Mouse (Mus musculus) hindbrain, embryonic 13.5 days (tissue): ENCODE data around the gene Lrig1. TPM values are rescaled to one million over a fixed set of nuclear protein-coding genes. Genes with fewer than 3 reads are reported as not detected.

Source experiments
- ATAC-seq: fragments of 200-750 bp; cut with Nextera tagmentation; 2 replicates; pipeline ENCODE4 v1.8.0; 2017; ENCODE audit warnings: moderate TSS enrichment; ENCODE audit not compliant: low FRiP score
- H3K27ac ChIP-seq: fragments of 300-500 bp; sonication (generic); 2 replicates; pipeline ENCODE4 v1.5.1; 2015; ENCODE audit warnings: inconsistent platforms, mild to moderate bottlenecking, moderate library complexity
- H3K27me3 ChIP-seq: fragments of 300-500 bp; sonication (generic); 2 replicates; pipeline ENCODE4 v1.6.1; 2015; ENCODE audit warnings: mild to moderate bottlenecking, inconsistent platforms
- H3K36me3 ChIP-seq: fragments of 300-500 bp; sonication (generic); 2 replicates; pipeline ENCODE4 v1.6.1; 2015; ENCODE audit warnings: mild to moderate bottlenecking, inconsistent platforms
- H3K4me1 ChIP-seq: fragments of 300-500 bp; sonication (generic); replicated peaks from 2 replicates; pipeline ENCODE4 v1.6.1; 2015; ENCODE audit warnings: inconsistent platforms
- H3K4me2 ChIP-seq: fragments of 300-500 bp; sonication (generic); 2 replicates; pipeline ENCODE4 v1.6.1; 2015; ENCODE audit warnings: inconsistent platforms, mild to moderate bottlenecking, moderate library complexity
- H3K4me3 ChIP-seq: fragments of 300-500 bp; sonication (generic); 2 replicates; pipeline ENCODE4 v1.5.1; 2015; ENCODE audit warnings: mild to moderate bottlenecking, inconsistent platforms
- H3K9ac ChIP-seq: fragments of 300-500 bp; sonication (generic); 2 replicates; pipeline ENCODE4 v1.6.1; 2015; ENCODE audit warnings: mild to moderate bottlenecking, inconsistent platforms
- H3K9me3 ChIP-seq: fragments of 300-500 bp; sonication (generic); 2 replicates; pipeline ENCODE4 v1.6.1; 2016; ENCODE audit warnings: inconsistent platforms
- WGBS: fragments of 180-500 bp; shearing (Covaris S2); methylation state at CpG from one replicate; pipeline ENCODE4 v1.1.7; 2015; 5-methylcytosine and 5-hydroxymethylcytosine counted together
- polyA plus RNA-seq: library from polyadenylated mRNA; unstranded; fragments of >200 nt; fragmentation: Nextera tagmentation; extraction: Ambion mirVana; gene quantifications from 2 replicates; pipeline ENCODE4 v1.2.1, GENCODE M21; 2015

Lrig1 gene
- polyA plus RNA-seq, 1 experiment from 2014 or later = 12.5 TPM

DNA sequence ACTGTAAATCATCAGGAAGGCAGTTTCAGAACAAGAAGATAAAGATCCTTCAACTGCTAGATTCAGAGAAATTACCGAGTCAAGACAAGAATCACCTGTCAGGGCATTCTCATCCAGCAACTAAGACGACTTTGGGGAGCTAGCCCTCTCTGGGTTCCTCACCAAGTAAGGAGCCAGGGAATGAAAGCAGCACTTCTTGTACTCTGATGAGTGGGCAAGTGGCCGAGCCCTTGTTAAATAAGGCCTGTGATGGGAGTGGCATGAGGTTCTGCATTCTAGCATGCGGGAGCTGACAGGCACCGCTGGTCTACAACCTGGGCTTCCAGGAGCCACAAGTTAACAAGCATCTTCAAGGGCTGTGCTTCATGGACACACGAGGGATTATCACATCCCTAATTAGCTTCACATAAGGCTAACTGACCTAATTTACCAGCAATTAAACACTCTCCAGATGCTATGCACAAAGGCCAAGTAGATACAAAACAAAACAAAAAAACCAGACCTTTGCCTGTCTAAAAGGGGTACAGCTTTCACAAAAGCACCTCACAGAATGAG lies 47.2 kb downstream of the Lrig1 start:
- peaks cover 84% of the 10 kb centered on the region for H3K4me1 ChIP-seq
- no peak for ATAC-seq

DNA sequence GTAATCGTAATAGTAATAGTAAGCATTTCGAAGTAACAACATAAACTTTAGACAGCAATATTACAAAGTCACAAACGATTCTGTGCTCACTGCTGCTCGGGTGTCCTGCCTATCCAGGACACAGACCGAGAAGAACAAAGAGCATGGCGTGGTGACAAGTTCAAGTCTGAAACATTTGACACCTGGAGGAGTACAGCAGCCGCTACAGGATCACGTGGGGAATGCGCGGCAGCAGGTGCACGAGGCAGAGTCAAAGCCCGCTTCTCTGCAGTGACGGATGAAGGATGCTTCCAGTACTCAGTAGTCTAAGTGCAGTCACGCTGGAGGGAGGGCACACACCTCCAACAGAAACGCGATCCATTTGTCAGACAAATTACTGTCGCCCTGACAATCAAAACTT lies 48.4 kb downstream of the Lrig1 start:
- 76% methylated on average over 17 of the region's 17 CpGs for WGBS
- Histone ChIP-seq H3K9me3 (no peaks in the 10 kb centered on the region), H3K27me3 (no peaks in the 10 kb centered on the region), H3K4me1 (peaks cover 84% of the 10 kb centered on the region), H3K36me3 (no peaks in the 10 kb centered on the region), H3K27ac (no peak overlapping the region), H3K4me3 (no peak overlapping the region), H3K4me2 (no peak overlapping the region), H3K9ac (no peak overlapping the region)
- ATAC-seq = no peak

More for the DNA sequence above, 47.2 kb downstream of the Lrig1 start:
- Histone ChIP-seq H3K9me3 (no peaks in the 10 kb centered on the region), H3K36me3 (no peaks in the 10 kb centered on the region), H3K4me3 (no peak overlapping the region), H3K27me3 (no peaks in the 10 kb centered on the region), H3K4me2 (no peak overlapping the region), H3K9ac (no peak overlapping the region), H3K27ac (no peak overlapping the region)
- WGBS = 72% methylated on average over 6 of the region's 6 CpGs

DNA sequence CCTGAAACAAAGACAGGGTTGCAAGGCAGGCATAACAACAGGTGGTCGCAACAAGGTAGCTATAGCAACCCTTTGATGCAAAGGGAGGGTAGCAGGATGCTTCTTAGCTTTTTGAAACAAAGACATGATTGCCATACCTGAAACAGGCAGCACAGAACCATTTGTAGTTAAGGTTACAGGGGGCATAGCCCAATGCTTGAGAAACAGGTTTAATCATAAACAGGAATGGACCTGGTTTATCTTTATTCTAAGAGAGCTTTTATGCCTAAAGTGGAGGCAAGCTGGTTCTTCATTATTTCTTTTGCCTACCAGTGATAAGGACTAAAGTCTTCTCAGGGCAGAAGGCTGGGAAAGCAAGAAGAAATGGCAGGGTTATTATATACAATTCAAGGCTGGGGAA lies 50.3 kb downstream of the Lrig1 start:
- Histone ChIP-seq H3K9ac (no peak overlapping the region), H3K4me3 (no peak overlapping the region), H3K27me3 (no peaks in the 10 kb centered on the region), H3K4me1 (peaks cover 72% of the 10 kb centered on the region), H3K36me3 (no peaks in the 10 kb centered on the region), H3K27ac (no peak overlapping the region), H3K4me2 (no peak overlapping the region), H3K9me3 (no peaks in the 10 kb centered on the region)
- WGBS = 73% methylated on average over 1 of the region's 1 CpGs
- ATAC-seq = no peak

DNA sequence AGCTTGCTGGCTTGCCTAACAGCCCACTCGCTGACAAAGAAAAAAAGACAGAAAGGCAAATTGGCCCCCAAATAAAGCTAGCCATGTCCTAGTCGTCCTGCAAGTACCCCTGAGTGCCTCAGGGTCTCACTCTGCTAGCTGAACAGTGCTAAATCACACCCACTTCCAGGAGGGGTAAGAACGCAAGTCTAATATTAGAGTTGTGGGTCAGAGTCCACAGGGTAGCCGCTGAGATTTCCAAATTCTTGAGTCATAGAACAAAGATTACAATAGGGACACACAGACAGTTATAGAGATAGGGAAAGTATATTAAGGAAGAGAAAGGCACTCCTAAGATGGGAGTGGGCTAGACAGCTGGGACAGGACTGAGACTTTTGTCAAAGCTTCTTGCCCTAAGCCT lies 51.5 kb downstream of the Lrig1 start:
- Histone ChIP-seq H3K27ac (peak overlapping the region; percentile 58), H3K4me3 (no peak overlapping the region), H3K9ac (no peak overlapping the region), H3K9me3 (no peaks in the 10 kb centered on the region), H3K4me2 (no peak overlapping the region), H3K27me3 (no peaks in the 10 kb centered on the region), H3K36me3 (no peaks in the 10 kb centered on the region), H3K4me1 (peaks cover 77% of the 10 kb centered on the region)
- no peak for ATAC-seq
- 38% methylated on average over 4 of the region's 4 CpGs for WGBS

DNA sequence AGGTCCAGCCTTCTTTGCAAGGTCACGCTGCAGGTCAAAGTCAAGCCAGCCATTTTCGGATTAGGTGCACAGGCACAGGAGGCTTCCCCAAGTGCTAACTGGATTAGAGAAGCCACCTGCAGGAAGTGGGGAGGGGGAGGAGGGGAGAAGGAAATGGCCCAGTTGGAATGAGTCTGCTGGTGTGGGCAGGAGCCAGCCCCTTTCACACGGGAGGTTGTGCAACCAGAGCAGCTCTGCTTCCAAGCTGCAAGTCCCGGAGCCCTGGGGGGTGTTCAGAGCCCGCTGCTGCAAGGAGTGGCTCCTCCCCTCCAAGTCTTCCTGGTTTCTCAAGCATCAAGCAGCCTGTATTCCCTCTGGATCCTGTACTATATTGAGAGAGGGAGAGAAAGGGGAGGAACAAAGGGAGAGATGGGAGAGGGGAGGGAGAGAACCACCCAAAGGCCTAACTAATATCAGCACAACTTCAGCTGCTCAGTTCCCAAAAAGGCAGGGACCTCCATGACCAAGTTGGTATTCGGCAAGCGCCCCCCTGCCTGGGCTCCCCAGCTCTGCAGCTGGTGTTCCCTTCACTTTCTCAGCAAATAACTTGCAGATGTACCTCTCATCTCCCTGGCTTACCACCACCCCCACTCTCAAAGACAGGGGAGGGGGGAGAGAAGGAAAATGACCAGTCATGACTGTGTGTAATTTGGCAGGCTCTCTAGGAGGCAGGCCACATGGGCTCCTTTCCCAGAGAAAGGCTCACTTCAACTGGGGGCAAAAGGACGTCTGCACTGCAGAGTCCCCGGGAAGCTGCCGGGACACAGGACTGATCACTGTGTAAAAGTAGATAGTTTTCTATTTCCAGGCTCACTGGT lies 52.2 kb downstream of the Lrig1 start:
- Histone ChIP-seq H3K36me3 (no peaks in the 10 kb centered on the region), H3K4me2 (no peak overlapping the region), H3K27me3 (no peaks in the 10 kb centered on the region), H3K27ac (peak overlapping the region; percentile 58), H3K4me1 (peaks cover 70% of the 10 kb centered on the region), H3K4me3 (no peak overlapping the region), H3K9me3 (no peaks in the 10 kb centered on the region), H3K9ac (0 out of 2 replicates have a peak overlapping the region, but pooled peaks have one; percentile 6)
- 14% methylated on average over 10 of the region's 10 CpGs for WGBS
- ATAC-seq = peak; percentile 86

DNA sequence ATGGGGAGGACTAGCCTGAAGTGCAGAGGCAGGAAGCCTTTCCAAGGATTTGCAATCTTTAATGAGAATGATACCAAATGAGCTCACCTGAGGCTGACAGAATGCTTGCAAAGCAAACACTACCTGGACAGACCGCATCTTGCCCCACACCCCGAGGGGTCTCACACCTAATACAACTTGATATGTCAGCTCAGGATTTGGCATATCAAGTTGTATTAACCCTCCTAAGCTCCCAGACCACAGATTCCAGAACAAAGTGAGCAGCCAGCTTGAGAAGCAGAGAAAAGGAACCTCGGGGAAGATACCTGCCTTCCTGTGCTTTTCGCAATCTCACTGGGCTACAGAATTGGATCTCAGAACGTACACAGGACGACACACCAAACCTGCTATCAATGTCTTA lies 53.1 kb downstream of the Lrig1 start:
- H3K4me2 ChIP-seq = no peak overlapping the region
- H3K36me3 ChIP-seq = no peaks in the 10 kb centered on the region
- no peak overlapping the region for H3K4me3 ChIP-seq
- peak overlapping the region; percentile 50; the same call in 1 of the 2 replicates for H3K27ac ChIP-seq
- no peak for ATAC-seq
- H3K9ac ChIP-seq = no peak overlapping the region
- no peaks in the 10 kb centered on the region for H3K27me3 ChIP-seq
- peaks cover 68% of the 10 kb centered on the region for H3K4me1 ChIP-seq
- H3K9me3 ChIP-seq = no peaks in the 10 kb centered on the region
- 76% methylated on average over 6 of the region's 6 CpGs for WGBS

DNA sequence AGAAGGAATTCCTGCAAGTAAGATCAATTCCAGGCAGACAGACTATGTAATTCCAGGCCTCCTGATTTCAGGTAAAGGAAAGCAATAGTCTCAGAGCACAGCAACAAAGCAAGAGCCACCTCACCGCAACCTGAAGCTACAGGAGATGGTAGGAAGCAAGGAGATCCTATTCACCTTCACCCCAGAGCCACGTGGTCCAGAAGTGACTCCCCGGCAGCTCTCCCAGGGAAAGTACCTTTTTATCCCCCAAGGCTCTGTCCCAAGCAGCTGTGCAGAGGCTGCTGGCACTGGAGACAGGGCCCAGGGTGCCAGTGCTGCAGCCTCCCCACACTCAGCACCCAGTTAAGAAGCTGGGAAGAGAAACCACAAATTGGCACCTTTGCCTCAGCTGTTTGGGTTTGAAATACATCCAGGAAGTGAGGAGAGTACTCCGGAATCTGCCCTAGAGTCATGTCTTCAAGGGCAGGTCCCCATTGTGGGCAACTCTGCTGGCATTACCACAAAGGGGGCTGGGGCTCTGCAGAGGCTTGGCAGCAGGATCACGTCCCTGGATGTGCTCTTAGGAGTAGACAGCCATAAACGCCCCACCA lies 53.6 kb downstream of the Lrig1 start:
- H3K27ac ChIP-seq = peak overlapping the region; percentile 50
- no peak for ATAC-seq
- WGBS = 78% methylated on average over 6 of the region's 6 CpGs
- H3K4me1 ChIP-seq = peaks cover 65% of the 10 kb centered on the region
- H3K27me3 ChIP-seq = no peaks in the 10 kb centered on the region
- H3K9ac ChIP-seq = no peak overlapping the region
- H3K4me2 ChIP-seq = no peak overlapping the region
- no peaks in the 10 kb centered on the region for H3K36me3 ChIP-seq
- H3K4me3 ChIP-seq = no peak overlapping the region
- no peaks in the 10 kb centered on the region for H3K9me3 ChIP-seq

DNA sequence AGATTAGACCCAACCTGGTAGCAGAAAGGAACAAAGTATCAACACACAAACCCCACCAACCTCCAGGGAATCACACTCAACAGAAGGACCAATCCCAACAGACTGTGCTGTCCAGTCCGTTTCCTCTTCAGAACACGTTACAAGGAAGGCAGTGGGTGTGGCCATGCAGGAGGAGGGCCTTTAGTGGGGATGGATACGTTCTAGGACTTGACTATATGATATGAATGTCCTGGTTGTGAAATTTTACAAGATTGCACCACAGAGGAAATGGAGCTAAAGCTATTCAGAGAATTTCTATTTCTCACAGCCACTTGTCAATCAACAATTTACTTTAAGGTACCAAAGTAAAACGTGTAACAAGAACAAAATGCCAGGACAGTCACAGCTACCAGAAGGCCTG lies 54.2 kb downstream of the Lrig1 start:
- no peaks in the 10 kb centered on the region for H3K9me3 ChIP-seq
- WGBS = 56% methylated on average over 4 of the region's 4 CpGs
- no peak overlapping the region for H3K4me3 ChIP-seq
- no peak overlapping the region for H3K4me2 ChIP-seq
- no peak for ATAC-seq
- H3K27ac ChIP-seq = no peak overlapping the region
- no peaks in the 10 kb centered on the region for H3K27me3 ChIP-seq
- H3K36me3 ChIP-seq = no peaks in the 10 kb centered on the region
- H3K4me1 ChIP-seq = peaks cover 68% of the 10 kb centered on the region
- H3K9ac ChIP-seq = no peak overlapping the region

DNA sequence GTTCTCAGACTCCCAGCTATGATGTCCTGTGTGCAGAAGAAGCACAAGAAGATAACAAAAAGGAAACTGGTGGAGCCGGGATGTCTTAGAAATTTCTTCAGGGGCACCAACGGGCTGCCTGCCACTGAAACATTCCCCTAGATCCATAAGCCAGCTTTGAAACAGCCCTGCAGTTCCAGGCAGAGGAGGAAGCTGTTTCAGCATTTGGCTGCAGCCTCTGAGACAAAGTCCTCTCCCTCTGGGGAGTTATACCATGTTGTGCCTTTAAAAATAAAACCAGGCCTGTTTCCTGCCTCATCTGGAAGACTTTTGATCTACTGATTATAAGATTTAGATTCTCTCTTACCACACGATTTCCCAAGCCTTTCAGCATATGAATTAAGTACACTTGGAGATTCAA lies 55.3 kb downstream of the Lrig1 start:
- no peak for ATAC-seq
- 78% methylated on average over 3 of the region's 3 CpGs for WGBS
- Histone ChIP-seq H3K9ac (no peak overlapping the region), H3K36me3 (no peaks in the 10 kb centered on the region), H3K4me1 (peaks cover 66% of the 10 kb centered on the region), H3K4me2 (no peak overlapping the region), H3K9me3 (no peaks in the 10 kb centered on the region), H3K27ac (no peak overlapping the region), H3K27me3 (no peaks in the 10 kb centered on the region), H3K4me3 (no peak overlapping the region)

DNA sequence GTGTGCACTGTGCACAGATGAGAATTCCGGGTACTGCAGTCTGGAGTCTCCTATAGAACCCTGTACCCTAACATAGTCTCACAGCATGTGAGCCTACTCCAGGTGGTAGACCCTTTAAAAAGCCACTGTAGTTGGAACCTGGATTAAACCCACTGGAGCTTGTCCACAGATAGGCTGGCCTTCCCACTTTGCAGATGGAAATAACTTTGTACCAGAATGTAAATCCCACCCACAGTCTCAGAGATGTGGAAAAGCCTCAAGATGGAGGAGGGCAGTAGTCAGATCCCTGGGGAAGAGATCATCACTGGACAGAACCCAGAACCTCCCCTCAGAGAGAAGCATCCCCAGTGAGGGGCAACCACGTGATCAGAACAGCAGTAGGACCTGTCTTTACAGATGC lies 56.0 kb downstream of the Lrig1 start:
- no peaks in the 10 kb centered on the region for H3K27me3 ChIP-seq
- no peak overlapping the region for H3K27ac ChIP-seq
- no peaks in the 10 kb centered on the region for H3K36me3 ChIP-seq
- H3K4me3 ChIP-seq = no peak overlapping the region
- 87% methylated on average over 2 of the region's 2 CpGs for WGBS
- peaks cover 59% of the 10 kb centered on the region for H3K4me1 ChIP-seq
- no peak overlapping the region for H3K4me2 ChIP-seq
- ATAC-seq = no peak
- no peaks in the 10 kb centered on the region for H3K9me3 ChIP-seq
- no peak overlapping the region for H3K9ac ChIP-seq

DNA sequence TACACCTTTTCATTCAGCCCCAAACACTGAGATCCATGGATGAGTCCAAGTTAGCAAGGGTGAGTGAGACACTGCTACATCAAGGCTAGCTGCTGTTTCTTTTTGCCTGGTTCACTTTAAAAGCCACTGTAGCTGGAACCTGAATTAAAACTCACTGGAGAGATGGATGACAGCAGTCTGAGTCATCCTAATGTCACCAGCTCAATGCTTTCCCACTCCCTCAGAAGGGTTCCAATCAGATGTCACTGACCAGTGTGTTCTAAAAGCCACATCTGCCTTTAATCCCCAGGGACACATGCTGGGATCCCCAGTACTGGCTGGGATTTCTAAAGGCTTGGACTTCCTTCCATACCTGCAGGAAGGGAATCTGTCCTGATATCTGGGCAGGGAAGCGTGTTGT lies 57.9 kb downstream of the Lrig1 start:
- H3K9ac ChIP-seq = no peak overlapping the region
- H3K4me2 ChIP-seq = no peak overlapping the region
- H3K9me3 ChIP-seq = no peaks in the 10 kb centered on the region
- no peak overlapping the region for H3K4me3 ChIP-seq
- H3K27ac ChIP-seq = no peak overlapping the region
- no peaks in the 10 kb centered on the region for H3K36me3 ChIP-seq
- 97% methylated on average over 1 of the region's 1 CpGs for WGBS
- no peak for ATAC-seq
- H3K4me1 ChIP-seq = peaks cover 51% of the 10 kb centered on the region
- no peaks in the 10 kb centered on the region for H3K27me3 ChIP-seq

DNA sequence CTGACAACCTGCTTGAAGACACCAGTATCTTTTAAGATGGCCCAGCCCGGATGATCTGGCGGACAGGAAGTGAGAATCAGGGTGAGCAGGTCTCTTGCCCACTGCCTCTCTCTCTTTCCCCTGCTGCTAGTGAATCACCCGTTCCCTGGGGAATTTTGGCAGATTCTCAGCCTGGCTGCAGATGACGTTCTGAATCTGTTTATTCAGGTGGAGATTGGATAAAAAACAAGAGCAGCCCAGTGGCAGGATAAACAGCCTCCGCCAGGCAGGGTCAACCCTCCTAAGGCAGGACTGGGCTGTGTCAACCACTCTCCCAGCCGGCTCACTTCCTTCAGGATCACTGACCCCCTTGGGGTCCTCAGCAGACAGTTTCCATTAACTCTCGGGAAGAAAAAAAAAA lies 59.7 kb downstream of the Lrig1 start:
- H3K27ac ChIP-seq = peak overlapping the region; percentile 52
- ATAC-seq = peak; percentile 43; the same call in 1 of the 2 replicates

More for the DNA sequence above, 59.7 kb downstream of the Lrig1 start:
- Histone ChIP-seq H3K9me3 (no peaks in the 10 kb centered on the region), H3K36me3 (no peaks in the 10 kb centered on the region), H3K9ac (no peak overlapping the region), H3K4me1 (peaks cover 55% of the 10 kb centered on the region), H3K27me3 (no peaks in the 10 kb centered on the region), H3K4me2 (no peak overlapping the region), H3K4me3 (no peak overlapping the region)
- WGBS = 35% methylated on average over 7 of the region's 7 CpGs
